Mouse (Mus musculus) heart, embryonic 12.5 days (tissue): ENCODE measurements around the gene Cubn. TPM values are rescaled to one million over a fixed set of nuclear protein-coding genes. Genes with fewer than 3 reads are reported as not detected.

ENCODE experiments used
- ATAC-seq: fragments of 200-750 bp; cut with Nextera tagmentation; 2 replicates; pipeline ENCODE4 v1.8.0; 2017; ENCODE audit warnings: moderate TSS enrichment, moderate library complexity; ENCODE audit not compliant: insufficient number of reproducible peaks, low FRiP score
- H3K27ac ChIP-seq: fragments of 300-500 bp; sonication (generic); 2 replicates; pipeline ENCODE4 v1.5.1; 2016; ENCODE audit warnings: mild to moderate bottlenecking, moderate library complexity; ENCODE audit not compliant: poor library complexity, severe bottlenecking
- H3K27me3 ChIP-seq: fragments of 300-500 bp; sonication (generic); replicated peaks from 2 replicates; pipeline ENCODE4 v1.6.1; 2016; ENCODE audit warnings: mild to moderate bottlenecking, moderate library complexity
- H3K36me3 ChIP-seq: fragments of 300-500 bp; sonication (generic); 2 replicates; pipeline ENCODE4 v1.6.1; 2016; ENCODE audit warnings: mild to moderate bottlenecking, moderate library complexity
- H3K4me1 ChIP-seq: fragments of 300-500 bp; sonication (generic); replicated peaks from 2 replicates; pipeline ENCODE4 v1.6.1; 2016; ENCODE audit warnings: mild to moderate bottlenecking
- H3K4me2 ChIP-seq: fragments of 300-500 bp; sonication (generic); 2 replicates; pipeline ENCODE4 v1.6.1; 2016; ENCODE audit warnings: mild to moderate bottlenecking, moderate library complexity
- H3K4me3 ChIP-seq: fragments of 300-500 bp; sonication (generic); 2 replicates; pipeline ENCODE4 v1.5.1; 2016; ENCODE audit warnings: mild to moderate bottlenecking
- H3K9ac ChIP-seq: fragments of 300-500 bp; sonication (generic); 2 replicates; pipeline ENCODE4 v1.6.1; 2016; ENCODE audit warnings: mild to moderate bottlenecking, moderate library complexity
- H3K9me3 ChIP-seq: fragments of 300-500 bp; sonication (generic); replicated peaks from 2 replicates; pipeline ENCODE4 v1.6.1; 2016; ENCODE audit warnings: mild to moderate bottlenecking, moderate library complexity
- WGBS: fragments of 180-500 bp; shearing (Covaris S2); methylation state at CpG from one replicate; pipeline ENCODE4 v1.1.7; 2016; 5-methylcytosine and 5-hydroxymethylcytosine counted together
- polyA plus RNA-seq: library from polyadenylated mRNA; unstranded; fragments of >200 nt; fragmentation: Nextera tagmentation; extraction: Ambion mirVana; gene quantifications from 2 replicates; pipeline ENCODE4 v1.2.1, GENCODE M21; 2016

Cubn gene
- polyA plus RNA-seq, 1 experiment from 2014 or later, result 0.57 TPM

GRCm38 (mm10) chr2:13275874-13276273 lies 215.7 kb downstream of the Cubn start:
- Histone ChIP-seq H3K27ac (no peak overlapping the region), H3K4me3 (no peak overlapping the region), H3K9me3 (no peaks in the 10 kb centered on the region), H3K4me2 (no peak overlapping the region), H3K9ac (no peak overlapping the region), H3K4me1 (no peaks in the 10 kb centered on the region), H3K27me3 (no peaks in the 10 kb centered on the region), H3K36me3 (no peaks in the 10 kb centered on the region)
- ATAC-seq, result no peak
- 55% methylated on average over 7 of the region's 7 CpGs for WGBS

GRCm38 (mm10) chr2:13271165-13271957 lies 220.3 kb downstream of the Cubn start, which contains the start of gene Rsu1:
TSS of gene Rsu1 (minus strand) at chr2:13271415.
- WGBS, result under 1% methylated on average over 37 of the region's 37 CpGs
- Histone ChIP-seq H3K36me3 (peaks cover 13% of the 10 kb centered on the region), H3K4me3 (peak within 1 kb of the TSS; percentile 67), H3K9me3 (no peaks in the 10 kb centered on the region), H3K27me3 (no peaks in the 10 kb centered on the region), H3K9ac (peak within 1 kb of the TSS; percentile 80), H3K4me2 (peak within 1 kb of the TSS; percentile 88), H3K27ac (peak within 1 kb of the TSS; percentile 75), H3K4me1 (peaks cover 29% of the 10 kb centered on the region)
- peak; percentile 99 for ATAC-seq

GRCm38 (mm10) chr2:13270736-13271135 lies 220.9 kb downstream of the Cubn start:
- Histone ChIP-seq H3K4me3 (peak overlapping the region; percentile 67), H3K4me2 (peak overlapping the region; percentile 88), H3K4me1 (peaks cover 32% of the 10 kb centered on the region), H3K27ac (peak overlapping the region; percentile 75), H3K36me3 (peaks cover 15% of the 10 kb centered on the region), H3K9ac (peak overlapping the region; percentile 80), H3K27me3 (no peaks in the 10 kb centered on the region), H3K9me3 (no peaks in the 10 kb centered on the region)
- ATAC-seq, result no peak; the same call in 1 of the 2 replicates
- 20% methylated on average over 8 of the region's 8 CpGs for WGBS

GRCm38 (mm10) chr2:13268681-13269293 lies 222.8 kb downstream of the Cubn start:
- WGBS, result 84% methylated on average over 4 of the region's 4 CpGs
- Histone ChIP-seq H3K27ac (no peak overlapping the region), H3K36me3 (peaks cover 19% of the 10 kb centered on the region), H3K27me3 (no peaks in the 10 kb centered on the region), H3K4me3 (no peak overlapping the region), H3K4me1 (peaks cover 32% of the 10 kb centered on the region), H3K9me3 (no peaks in the 10 kb centered on the region), H3K9ac (no peak overlapping the region), H3K4me2 (no peak overlapping the region)
- ATAC-seq, result no peak

- H3K4me1 ChIP-seq, result peaks cover 26% of the 10 kb centered on the region
- H3K4me2 ChIP-seq, result no peak overlapping the region
- no peak overlapping the region for H3K4me3 ChIP-seq
- H3K27ac ChIP-seq, result no peak overlapping the region
- peaks cover 39% of the 10 kb centered on the region for H3K36me3 ChIP-seq
- WGBS, result 46% methylated on average over 4 of the region's 4 CpGs
- no peak overlapping the region for H3K9ac ChIP-seq
- no peak for ATAC-seq
- no peaks in the 10 kb centered on the region for H3K27me3 ChIP-seq
- no peaks in the 10 kb centered on the region for H3K9me3 ChIP-seq
Observed at GRCm38 (mm10) chr2:13264875-13265274, 226.7 kb downstream of the Cubn start.

GRCm38 (mm10) chr2:13263150-13263549 lies 228.5 kb downstream of the Cubn start:
- H3K36me3 ChIP-seq, result peaks cover 48% of the 10 kb centered on the region
- WGBS, result 82% methylated on average over 4 of the region's 4 CpGs

GRCm38 (mm10) chr2:13258606-13259005 lies 233.0 kb downstream of the Cubn start:
- Histone ChIP-seq H3K9ac (no peak overlapping the region), H3K4me2 (no peak overlapping the region), H3K27ac (no peak overlapping the region), H3K4me3 (no peak overlapping the region), H3K27me3 (no peaks in the 10 kb centered on the region), H3K9me3 (peaks cover 8% of the 10 kb centered on the region), H3K4me1 (no peaks in the 10 kb centered on the region), H3K36me3 (peaks cover 70% of the 10 kb centered on the region)
- no peak for ATAC-seq
- WGBS, result 84% methylated on average over 2 of the region's 2 CpGs

More at GRCm38 (mm10) chr2:13263150-13263549, 228.5 kb downstream of the Cubn start:
- ATAC-seq, result no peak
- H3K4me3 ChIP-seq, result no peak overlapping the region
- H3K27me3 ChIP-seq, result no peaks in the 10 kb centered on the region
- no peak overlapping the region for H3K4me2 ChIP-seq
- peaks cover 15% of the 10 kb centered on the region for H3K4me1 ChIP-seq
- H3K9ac ChIP-seq, result no peak overlapping the region
- no peak overlapping the region for H3K27ac ChIP-seq
- H3K9me3 ChIP-seq, result no peaks in the 10 kb centered on the region

- Histone ChIP-seq H3K4me3 (no peak overlapping the region), H3K4me1 (peaks cover 6% of the 10 kb centered on the region), H3K9ac (no peak overlapping the region), H3K27me3 (no peaks in the 10 kb centered on the region), H3K36me3 (peaks cover 32% of the 10 kb centered on the region), H3K9me3 (no peaks in the 10 kb centered on the region), H3K4me2 (no peak overlapping the region), H3K27ac (no peak overlapping the region)
- no peak for ATAC-seq
- WGBS, result 71% methylated on average over 9 of the region's 9 CpGs
Observed at GRCm38 (mm10) chr2:13240711-13241110, 250.9 kb downstream of the Cubn start.

- Histone ChIP-seq H3K9ac (no peak overlapping the region), H3K4me3 (no peak overlapping the region), H3K27me3 (no peaks in the 10 kb centered on the region), H3K9me3 (no peaks in the 10 kb centered on the region), H3K36me3 (peaks cover 21% of the 10 kb centered on the region), H3K27ac (no peak overlapping the region), H3K4me1 (peaks cover 23% of the 10 kb centered on the region), H3K4me2 (no peak overlapping the region)
- no peak for ATAC-seq
- 70% methylated on average over 8 of the region's 8 CpGs for WGBS
Observed at GRCm38 (mm10) chr2:13237140-13237901, 254.3 kb downstream of the Cubn start.

GRCm38 (mm10) chr2:13235696-13236095 lies 255.9 kb downstream of the Cubn start:
- Histone ChIP-seq H3K9ac (peak overlapping the region; percentile 36; the same call in 1 of the 2 replicates), H3K4me2 (peak overlapping the region; percentile 31), H3K9me3 (no peaks in the 10 kb centered on the region), H3K27me3 (no peaks in the 10 kb centered on the region), H3K27ac (peak overlapping the region; percentile 60), H3K4me1 (peaks cover 23% of the 10 kb centered on the region), H3K36me3 (peaks cover 15% of the 10 kb centered on the region), H3K4me3 (no peak overlapping the region)
- 34% methylated on average over 5 of the region's 5 CpGs for WGBS
- peak; percentile 73; the same call in 1 of the 2 replicates for ATAC-seq

GRCm38 (mm10) chr2:13234796-13235195 lies 256.8 kb downstream of the Cubn start:
- H3K36me3 ChIP-seq, result peaks cover 8% of the 10 kb centered on the region
- no peak overlapping the region for H3K4me2 ChIP-seq
- no peak for ATAC-seq
- H3K27me3 ChIP-seq, result no peaks in the 10 kb centered on the region
- no peaks in the 10 kb centered on the region for H3K9me3 ChIP-seq
- H3K4me3 ChIP-seq, result no peak overlapping the region
- peaks cover 23% of the 10 kb centered on the region for H3K4me1 ChIP-seq
- WGBS, result 86% methylated on average over 10 of the region's 10 CpGs
- no peak overlapping the region for H3K27ac ChIP-seq
- H3K9ac ChIP-seq, result no peak overlapping the region
